Mouse (Mus musculus): ENCODE data around the gene Gba2. TPM values are rescaled to one million over a fixed set of nuclear protein-coding genes. Genes with fewer than 3 reads are reported as not detected.

Gene Gba2
- polyA plus RNA-seq, 1 experiment from 2014 or later, result 13.7 TPM

DNA sequence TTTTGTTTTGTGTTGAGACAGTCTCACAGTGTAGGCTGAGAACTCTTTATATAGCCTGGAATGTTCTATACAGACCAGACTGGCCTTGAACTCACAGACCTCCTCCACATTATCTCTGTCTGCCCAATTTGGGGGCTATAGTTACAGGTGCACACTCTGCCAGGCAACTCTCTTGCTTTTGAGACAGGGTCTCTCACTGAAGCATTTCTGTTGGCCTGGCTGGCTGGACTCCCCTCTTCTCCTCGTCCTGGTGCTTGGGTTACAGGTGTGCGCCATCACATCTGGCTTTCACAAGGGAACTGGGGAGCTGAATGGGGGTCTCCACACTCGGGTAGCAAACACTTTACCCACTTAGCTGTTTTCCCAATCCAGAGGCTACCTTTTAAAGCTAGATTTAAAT lies 13.3 kb upstream of the Gba2 start:
- Histone ChIP-seq H3K4me3 (replicated peaks) (no peak overlapping the region), H3K9ac (no peak overlapping the region), H3K4me2 (replicated peaks) (no peak overlapping the region), H3K27me3 (replicated peaks) (no peaks in the 10 kb centered on the region), H3K4me1 (replicated peaks) (no peaks in the 10 kb centered on the region), H3K36me3 (no peaks in the 10 kb centered on the region), H3K9me3 (no peaks in the 10 kb centered on the region), H3K27ac (no peak overlapping the region)
- WGBS, result 79% methylated on average over 3 of the region's 3 CpGs
- no peak for ATAC-seq

DNA sequence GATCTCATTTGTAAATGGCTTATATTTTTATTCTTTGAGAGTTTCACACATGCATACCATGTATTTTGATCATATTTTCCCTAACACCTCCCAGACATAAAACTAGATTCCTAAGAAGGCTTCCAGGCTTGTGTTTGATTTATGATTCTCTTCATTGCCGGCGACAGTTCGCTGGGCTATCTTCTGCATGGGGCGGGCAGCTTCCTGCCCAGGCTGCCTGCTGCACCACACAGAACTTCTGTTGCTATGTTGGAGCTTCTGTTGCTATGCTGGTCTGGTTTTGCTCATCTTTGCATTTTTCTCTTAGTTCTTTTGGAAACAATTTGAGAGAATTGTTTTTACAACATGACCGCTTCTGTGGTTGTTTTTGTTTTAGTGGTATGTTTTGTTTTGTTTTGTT lies 12.9 kb upstream of the Gba2 start:
- Histone ChIP-seq H3K4me2 (replicated peaks) (no peak overlapping the region), H3K27ac (no peak overlapping the region), H3K9ac (no peak overlapping the region), H3K9me3 (no peaks in the 10 kb centered on the region), H3K4me1 (replicated peaks) (no peaks in the 10 kb centered on the region), H3K36me3 (no peaks in the 10 kb centered on the region), H3K27me3 (replicated peaks) (no peaks in the 10 kb centered on the region), H3K4me3 (replicated peaks) (no peak overlapping the region)
- no peak for ATAC-seq
- 44% methylated on average over 5 of the region's 5 CpGs for WGBS

DNA sequence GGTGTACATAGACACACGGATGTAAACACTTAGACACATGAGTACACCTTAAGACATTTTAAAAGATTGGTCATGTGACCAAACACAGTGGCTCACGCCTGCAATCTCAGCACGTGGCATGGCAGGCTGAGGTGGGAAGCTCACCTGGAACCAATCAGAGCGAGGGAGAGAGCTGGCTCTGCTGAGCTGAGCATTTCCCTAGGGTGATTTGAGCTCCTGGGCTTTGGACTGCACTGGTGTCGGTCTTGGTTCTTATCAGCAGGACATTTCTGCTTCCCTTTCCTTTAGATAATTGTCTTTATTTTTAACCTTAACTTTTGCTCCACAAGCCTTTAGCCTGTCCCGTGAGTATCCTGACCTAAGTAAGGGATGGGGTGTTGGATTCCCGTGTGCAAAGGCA lies 9.0 kb upstream of the Gba2 start:
- no peak overlapping the region for H3K9ac ChIP-seq
- H3K4me2 ChIP-seq (replicated peaks), result no peak overlapping the region
- peak; percentile 32; the same call in 1 of the 2 replicates for ATAC-seq
- H3K36me3 ChIP-seq, result peaks cover 11% of the 10 kb centered on the region
- WGBS, result 53% methylated on average over 7 of the region's 7 CpGs
- H3K27ac ChIP-seq, result no peak overlapping the region
- no peaks in the 10 kb centered on the region for H3K27me3 ChIP-seq (replicated peaks)
- H3K4me1 ChIP-seq (replicated peaks), result 0 out of 2 replicates have a peak, but pooled peaks cover 2% of the 10 kb centered on the region
- H3K4me3 ChIP-seq (replicated peaks), result no peak overlapping the region
- H3K9me3 ChIP-seq, result no peaks in the 10 kb centered on the region

DNA sequence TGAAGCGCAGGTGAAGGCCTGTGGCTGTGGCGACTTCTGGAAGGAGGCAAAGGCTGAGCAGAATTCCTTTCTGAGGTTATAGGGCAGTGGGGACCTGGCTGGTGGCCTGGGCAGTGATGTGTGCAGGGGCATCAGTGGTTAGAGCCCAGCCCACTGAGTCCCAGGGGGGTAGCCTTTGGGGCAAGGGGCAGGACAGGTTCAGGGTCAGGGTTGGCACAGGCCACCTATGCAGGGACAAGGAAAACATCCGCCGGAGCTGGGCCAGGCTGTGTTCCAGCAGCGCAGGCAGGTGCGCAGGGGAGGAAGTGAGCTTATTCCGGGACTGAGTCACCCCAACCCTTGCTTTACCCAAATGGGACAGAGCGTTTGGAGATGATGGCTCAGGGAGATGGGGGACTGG lies 7.7 kb upstream of the Gba2 start:
- no peak for ATAC-seq
- WGBS, result 75% methylated on average over 8 of the region's 8 CpGs
- Histone ChIP-seq H3K4me2 (replicated peaks) (no peak overlapping the region), H3K9ac (no peak overlapping the region), H3K9me3 (no peaks in the 10 kb centered on the region), H3K36me3 (peaks cover 16% of the 10 kb centered on the region), H3K27me3 (replicated peaks) (no peaks in the 10 kb centered on the region), H3K27ac (no peak overlapping the region), H3K4me1 (replicated peaks) (0 out of 2 replicates have a peak, but pooled peaks cover 2% of the 10 kb centered on the region), H3K4me3 (replicated peaks) (no peak overlapping the region)

DNA sequence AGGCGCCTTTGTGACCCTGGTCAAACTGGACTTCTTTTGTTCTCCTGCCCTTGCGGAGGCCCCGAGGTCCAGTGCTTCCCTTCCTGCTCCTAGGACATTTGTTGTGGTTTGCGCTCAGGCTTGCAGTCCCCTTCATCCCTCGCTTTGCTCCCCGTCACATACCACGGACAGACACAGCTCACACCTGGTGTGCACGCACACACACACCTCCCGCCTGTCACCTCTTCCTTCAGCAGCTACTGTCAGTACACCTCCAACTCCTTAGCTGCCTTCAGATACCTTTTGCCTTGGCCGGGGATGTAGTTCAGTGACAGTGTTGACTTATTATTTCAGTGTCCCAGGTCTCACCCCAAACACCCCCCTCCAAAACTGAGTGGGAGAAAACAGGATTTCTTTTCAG lies 7.0 kb upstream of the Gba2 start:
- H3K36me3 ChIP-seq, result peaks cover 20% of the 10 kb centered on the region
- 55% methylated on average over 9 of the region's 10 CpGs for WGBS
- no peaks in the 10 kb centered on the region for H3K9me3 ChIP-seq

DNA sequence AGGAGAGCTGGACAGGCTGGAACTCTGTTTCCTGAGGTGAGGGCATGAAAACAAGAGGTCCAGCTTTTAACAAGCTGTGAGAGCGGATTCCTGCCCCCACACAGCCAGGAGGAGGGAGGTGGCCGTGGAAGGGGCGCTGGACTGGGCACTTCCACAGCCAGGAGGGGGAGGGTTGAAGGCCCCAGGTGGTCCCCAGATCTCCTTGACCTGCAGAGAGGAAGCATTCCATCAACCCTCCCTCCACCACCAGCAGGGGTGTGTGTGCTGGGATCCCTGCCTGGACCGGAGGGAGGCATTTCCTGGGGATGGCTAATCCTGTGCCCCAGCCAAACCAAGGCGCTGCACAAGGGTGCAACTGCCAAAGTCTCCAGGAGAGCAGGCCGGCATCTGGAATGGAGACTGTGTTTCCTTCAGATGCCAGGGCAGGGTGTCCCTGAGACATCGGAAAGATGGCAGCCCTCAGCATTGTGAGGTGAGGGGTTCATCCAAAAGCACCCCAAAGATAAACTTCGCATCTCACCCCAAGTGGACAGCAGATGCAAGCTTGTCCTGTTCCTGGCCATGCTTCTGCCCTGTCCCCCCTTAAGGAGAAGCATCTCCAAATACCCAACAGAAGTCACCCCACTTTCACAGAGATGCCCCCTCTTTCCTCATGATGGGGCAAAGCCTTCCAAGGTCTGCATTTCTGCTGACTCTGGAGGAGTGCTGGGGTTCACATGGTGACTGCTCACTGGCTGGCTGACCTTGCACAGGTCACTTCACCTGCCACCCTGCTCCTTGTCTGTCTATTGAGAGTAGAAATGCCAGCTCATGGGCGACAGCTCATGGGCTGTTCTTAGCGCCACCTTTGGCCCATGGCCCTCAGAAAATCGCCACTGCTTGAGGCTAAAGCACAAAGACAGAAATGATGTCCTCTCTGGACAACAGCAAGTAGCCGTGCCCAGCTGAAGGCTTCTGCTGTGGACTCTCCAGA lies 6.1 kb upstream of the Gba2 start, which contains the start of gene Msmp:
Msmp (minus strand) TSS at position 51 of the 973 bp plus-strand sequence.
- no peak for ATAC-seq
- 63% methylated on average over 12 of the region's 12 CpGs for WGBS
- peaks cover 6% of the 10 kb centered on the region; the same call in 1 of the 2 replicates for H3K4me1 ChIP-seq (replicated peaks)

More for the DNA sequence above, 7.0 kb upstream of the Gba2 start:
- Histone ChIP-seq H3K4me3 (replicated peaks) (no peak overlapping the region), H3K9ac (no peak overlapping the region), H3K27me3 (replicated peaks) (no peaks in the 10 kb centered on the region), H3K4me2 (replicated peaks) (no peak overlapping the region), H3K27ac (no peak overlapping the region), H3K4me1 (replicated peaks) (0 out of 2 replicates have a peak, but pooled peaks cover 2% of the 10 kb centered on the region)
- ATAC-seq, result no peak

DNA sequence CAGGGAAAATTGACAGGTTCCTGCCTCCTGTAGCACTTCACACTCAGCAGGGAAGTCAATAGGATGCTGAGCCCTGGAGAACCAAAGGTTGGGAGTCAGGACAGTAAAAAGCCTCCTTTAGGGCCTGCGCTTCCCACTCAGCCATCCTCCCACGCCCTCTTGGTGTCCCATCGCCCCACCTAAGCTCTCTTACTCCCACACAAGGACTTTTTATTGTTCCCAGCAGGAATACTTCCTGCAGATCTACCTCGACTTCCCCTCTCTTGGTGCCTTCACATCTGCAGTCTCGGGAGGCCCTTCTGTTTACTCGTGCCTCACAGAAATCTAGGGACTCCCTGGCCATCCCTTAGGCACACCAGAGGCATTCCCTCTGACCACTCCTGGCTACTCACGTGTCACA lies 4.7 kb upstream of the Gba2 start:
- Histone ChIP-seq H3K27ac (no peak overlapping the region), H3K4me2 (replicated peaks) (no peak overlapping the region), H3K9me3 (no peaks in the 10 kb centered on the region), H3K27me3 (replicated peaks) (no peaks in the 10 kb centered on the region), H3K9ac (no peak overlapping the region), H3K36me3 (peaks cover 20% of the 10 kb centered on the region), H3K4me1 (replicated peaks) (peaks cover 11% of the 10 kb centered on the region; the same call in 1 of the 2 replicates), H3K4me3 (replicated peaks) (no peak overlapping the region)
- 70% methylated on average over 7 of the region's 7 CpGs for WGBS
- no peak for ATAC-seq

More for the DNA sequence above, 6.1 kb upstream of the Gba2 start, which contains the start of gene Msmp:
- Histone ChIP-seq H3K4me2 (replicated peaks) (no peak within 1 kb of the TSS), H3K27me3 (replicated peaks) (no peaks in the 10 kb centered on the region), H3K9me3 (no peaks in the 10 kb centered on the region), H3K27ac (no peak within 1 kb of the TSS), H3K9ac (no peak within 1 kb of the TSS), H3K4me3 (replicated peaks) (no peak within 1 kb of the TSS), H3K36me3 (peaks cover 20% of the 10 kb centered on the region)

DNA sequence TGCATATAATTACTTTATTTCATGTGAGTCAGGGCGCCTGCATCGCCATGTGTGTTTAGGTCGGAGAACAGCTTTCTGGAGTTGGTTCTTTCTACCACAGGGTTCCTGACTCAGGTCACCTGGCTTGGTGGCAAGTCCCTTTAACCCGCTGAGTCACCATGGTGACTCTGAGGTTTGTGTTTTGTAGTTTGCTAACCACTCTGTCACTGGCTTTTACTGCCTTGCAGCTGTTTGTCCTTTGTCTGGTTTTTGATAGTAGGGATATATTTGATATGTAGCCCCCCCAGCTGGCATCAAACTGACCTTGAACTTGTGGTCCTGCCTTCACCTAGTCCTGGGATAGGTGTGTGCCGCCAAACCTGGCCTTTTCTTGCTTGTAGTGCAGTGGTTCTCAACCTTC lies 3.6 kb upstream of the Gba2 start:
- H3K27me3 ChIP-seq (replicated peaks), result no peaks in the 10 kb centered on the region
- H3K9me3 ChIP-seq, result no peaks in the 10 kb centered on the region
- H3K27ac ChIP-seq, result no peak overlapping the region
- H3K9ac ChIP-seq, result no peak overlapping the region
- peaks cover 20% of the 10 kb centered on the region for H3K36me3 ChIP-seq
- no peak overlapping the region for H3K4me2 ChIP-seq (replicated peaks)
- H3K4me1 ChIP-seq (replicated peaks), result peaks cover 17% of the 10 kb centered on the region
- WGBS, result 94% methylated on average over 5 of the region's 5 CpGs
- ATAC-seq, result no peak
- no peak overlapping the region for H3K4me3 ChIP-seq (replicated peaks)

DNA sequence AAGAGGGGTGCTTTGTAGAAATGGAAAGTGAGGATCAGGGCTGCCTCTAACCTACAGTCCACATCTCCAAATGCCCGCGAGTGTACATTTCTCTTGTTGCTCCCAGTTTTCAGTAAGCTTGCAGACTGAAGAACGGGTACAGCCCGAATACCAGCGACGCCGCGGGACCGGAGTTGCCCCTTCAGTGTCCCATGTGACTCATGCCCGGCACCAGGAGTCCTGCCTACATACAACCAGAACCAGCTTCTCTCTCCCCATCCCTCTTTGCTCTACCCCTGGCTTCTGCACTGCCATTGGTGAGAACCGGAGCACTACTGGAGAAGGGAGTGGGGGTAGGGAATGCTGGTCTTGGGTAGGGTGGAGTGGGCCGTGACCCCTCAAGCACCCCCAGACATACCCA lies 2.7 kb upstream of the Gba2 start:
- Histone ChIP-seq H3K27me3 (replicated peaks) (no peaks in the 10 kb centered on the region), H3K4me1 (replicated peaks) (peaks cover 26% of the 10 kb centered on the region), H3K9me3 (no peaks in the 10 kb centered on the region), H3K4me3 (replicated peaks) (no peak overlapping the region), H3K36me3 (peaks cover 20% of the 10 kb centered on the region), H3K9ac (no peak overlapping the region), H3K4me2 (replicated peaks) (no peak overlapping the region), H3K27ac (no peak overlapping the region)
- WGBS, result 95% methylated on average over 12 of the region's 12 CpGs
- no peak for ATAC-seq

DNA sequence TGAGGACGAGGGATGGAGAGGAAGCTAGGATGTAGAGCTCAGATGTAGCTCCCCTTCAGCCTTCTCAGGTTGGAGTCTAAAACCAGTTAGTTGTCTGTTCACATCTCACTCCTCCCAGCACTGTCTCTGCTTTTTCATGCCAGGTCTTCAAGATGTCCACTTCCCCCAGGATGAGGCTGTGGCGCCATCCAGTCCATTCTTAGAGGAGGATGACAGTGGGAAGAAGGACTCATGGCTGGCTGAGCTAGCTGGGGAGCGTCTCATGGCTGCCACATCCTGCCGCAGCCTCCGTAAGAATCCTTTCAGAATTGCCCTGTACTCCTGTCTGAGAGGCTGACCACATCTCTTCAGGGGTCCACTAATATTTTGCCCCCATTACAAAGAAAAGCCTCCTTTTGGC lies 2.0 kb upstream of the Gba2 start:
- no peaks in the 10 kb centered on the region for H3K27me3 ChIP-seq (replicated peaks)
- no peak overlapping the region for H3K4me3 ChIP-seq (replicated peaks)
- H3K27ac ChIP-seq, result no peak overlapping the region
- no peak overlapping the region for H3K4me2 ChIP-seq (replicated peaks)
- WGBS, result 93% methylated on average over 5 of the region's 5 CpGs
- peaks cover 20% of the 10 kb centered on the region for H3K36me3 ChIP-seq
- H3K4me1 ChIP-seq (replicated peaks), result peaks cover 28% of the 10 kb centered on the region
- H3K9ac ChIP-seq, result 0 out of 2 replicates have a peak overlapping the region, but pooled peaks have one; percentile 13
- H3K9me3 ChIP-seq, result no peaks in the 10 kb centered on the region
- ATAC-seq, result no peak

DNA sequence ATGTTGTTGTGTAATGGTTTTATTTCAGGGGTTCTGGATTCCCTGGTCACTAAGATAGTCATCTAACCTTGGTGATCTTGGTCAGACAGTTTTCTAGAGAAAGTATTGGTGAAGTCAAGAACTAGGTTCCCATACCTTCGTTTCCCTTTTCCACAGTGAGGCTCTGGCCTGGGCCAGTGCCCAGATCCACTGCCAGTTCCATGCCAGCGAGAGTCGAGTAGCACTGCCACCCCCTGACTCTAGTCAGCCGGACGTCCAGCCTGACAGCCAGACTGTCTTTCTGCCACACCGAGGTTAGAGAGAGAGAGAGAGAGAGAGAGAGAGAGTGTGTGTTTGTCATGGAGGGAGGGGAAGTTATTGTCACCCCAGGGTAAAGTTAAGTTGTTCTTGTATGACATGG lies 1.1 kb upstream of the Gba2 start:
- no peak for ATAC-seq

DNA sequence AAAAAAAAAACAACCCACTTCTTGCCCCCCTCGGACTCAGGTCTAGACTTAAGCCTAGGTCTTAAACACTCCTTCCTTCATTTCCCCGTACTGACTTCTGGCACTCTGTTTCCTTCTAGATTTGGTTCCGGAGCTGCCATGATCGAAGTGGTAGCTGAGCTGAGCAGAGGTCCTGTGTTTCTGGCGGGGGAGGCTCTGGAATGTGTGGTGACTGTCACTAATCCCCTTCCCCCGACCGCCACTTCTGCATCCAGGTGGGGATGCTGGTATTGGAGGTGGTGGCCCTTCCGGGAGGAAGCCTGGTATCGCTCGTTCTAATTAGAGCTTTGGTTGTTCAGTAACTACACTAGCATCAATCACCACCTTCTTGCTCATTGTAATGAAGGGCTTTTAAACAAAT lies 583 bp upstream of the Gba2 start:
- Histone ChIP-seq H3K9ac (peak overlapping the region; percentile 87), H3K27ac (peak overlapping the region; percentile 94), H3K36me3 (peaks cover 20% of the 10 kb centered on the region), H3K9me3 (no peaks in the 10 kb centered on the region), H3K4me2 (replicated peaks) (peak overlapping the region; percentile 94), H3K4me1 (replicated peaks) (peaks cover 28% of the 10 kb centered on the region), H3K27me3 (replicated peaks) (no peaks in the 10 kb centered on the region), H3K4me3 (replicated peaks) (peak overlapping the region; percentile 84)
- WGBS, result under 1% methylated on average over 10 of the region's 10 CpGs
- no peak for ATAC-seq

More for the DNA sequence above, 1.1 kb upstream of the Gba2 start:
- WGBS, result 78% methylated on average over 6 of the region's 6 CpGs
- Histone ChIP-seq H3K9ac (no peak overlapping the region), H3K4me3 (replicated peaks) (peak overlapping the region; percentile 84), H3K4me1 (replicated peaks) (peaks cover 30% of the 10 kb centered on the region), H3K9me3 (no peaks in the 10 kb centered on the region), H3K27ac (no peak overlapping the region), H3K4me2 (replicated peaks) (peak overlapping the region; percentile 94), H3K36me3 (peaks cover 20% of the 10 kb centered on the region), H3K27me3 (replicated peaks) (no peaks in the 10 kb centered on the region)

All from intestine, embryonic 15.5 days (tissue).